21 mouse cellular contexts compared by ENCODE assay signal in genomic region chr6:116693639-116694038, GRCm38 (mm10).
"Had no signal": no experiment of that assay in that cellular context is flagged by ENCODE, and none has a peak within 500 bp of the region (broad histone marks: within the 10 kb centered on the region; RNA-seq: fewer than 3 reads in every experiment).

No protein-coding gene starts in this region.

- H3K36me3 ChIP-seq: limb, embryonic 12.5 days; limb, embryonic 15.5 days; liver, embryonic 12.5 days; liver, embryonic 15.5 days; lung, embryonic 15.5 days; midbrain, embryonic 12.5 days; midbrain, embryonic 15.5 days; neural tube, embryonic 13.5 days had no signal

- H3K27ac ChIP-seq: limb, embryonic 12.5 days; limb, embryonic 15.5 days; liver, embryonic 12.5 days; liver, embryonic 15.5 days; lung, embryonic 15.5 days; macrophage; midbrain, embryonic 12.5 days; midbrain, embryonic 15.5 days; neural tube, embryonic 13.5 days; stomach, postnatal 0 days had no signal

- H3K4me3 ChIP-seq: limb, embryonic 12.5 days; limb, embryonic 15.5 days; liver, embryonic 12.5 days; liver, embryonic 15.5 days; lung, embryonic 15.5 days; midbrain, embryonic 12.5 days; midbrain, embryonic 15.5 days; myocyte; neural tube, embryonic 13.5 days had no signal

- H3K27me3 ChIP-seq: limb, embryonic 12.5 days; limb, embryonic 15.5 days; liver, embryonic 12.5 days; liver, embryonic 15.5 days; lung, embryonic 15.5 days; midbrain, embryonic 12.5 days; midbrain, embryonic 15.5 days; neural tube, embryonic 13.5 days had no signal

- H3K4me1 ChIP-seq: limb, embryonic 12.5 days; limb, embryonic 15.5 days; liver, embryonic 12.5 days; liver, embryonic 15.5 days; lung, embryonic 15.5 days; midbrain, embryonic 12.5 days; midbrain, embryonic 15.5 days; neural tube, embryonic 13.5 days had no signal

- DNase-seq: kidney, adult 9 months; kidney, postnatal 14 days; kidney, postnatal 4 days; left cerebral cortex, postnatal 4 days; lung, adult 18-20 months; lung, postnatal 10 days; right cerebral cortex, postnatal 4 days; thymus, adult 2 months; thymus, postnatal 14 days; thymus, postnatal 4 days had no signal
